Mouse (Mus musculus) neural tube, embryonic 11.5 days (tissue): ENCODE results near the gene Dclre1b. TPM values are rescaled to one million over a fixed set of nuclear protein-coding genes. Genes with fewer than 3 reads are reported as not detected.
"Not testable (repeated sequence)": the region's sequence is repeated elsewhere in the genome, so short reads cannot be mapped to it uniquely, and the experiment has no call there.

Experiments
- ATAC-seq: fragments of 200-750 bp; cut with Nextera tagmentation; 2 replicates; pipeline ENCODE4 v1.8.0; 2017; ENCODE audit warnings: moderate number of reproducible peaks, mild to moderate bottlenecking, moderate TSS enrichment, moderate library complexity; ENCODE audit not compliant: insufficient read depth, low FRiP score, low TSS enrichment
- DNase-seq: peaks from one replicate; pipeline ENCODE4 v3.0.0-alpha.2; 2015; ENCODE audit warnings: low spot score
- H3K27ac ChIP-seq: fragments of 300-500 bp; sonication (generic); 2 replicates; pipeline ENCODE4 v1.5.1; 2014; ENCODE audit warnings: low read depth, mild to moderate bottlenecking, low read length
- H3K27me3 ChIP-seq: fragments of 300-500 bp; sonication (generic); 2 replicates; pipeline ENCODE4 v1.6.1; 2014; ENCODE audit warnings: mild to moderate bottlenecking, low read length, mixed read lengths; ENCODE audit not compliant: control insufficient read depth, insufficient read depth
- H3K36me3 ChIP-seq: fragments of 300-500 bp; sonication (generic); 2 replicates; pipeline ENCODE4 v1.6.1; 2014; ENCODE audit warnings: mild to moderate bottlenecking, low read length, moderate library complexity, mixed read lengths; ENCODE audit not compliant: control insufficient read depth, insufficient read depth
- H3K4me1 ChIP-seq: fragments of 300-500 bp; sonication (generic); 2 replicates; pipeline ENCODE4 v1.6.1; 2014; ENCODE audit warnings: low read length, mixed read lengths; ENCODE audit not compliant: control insufficient read depth, insufficient read depth
- H3K4me2 ChIP-seq: fragments of 300-500 bp; sonication (generic); 2 replicates; pipeline ENCODE4 v1.6.1; 2014; ENCODE audit warnings: low read depth, mild to moderate bottlenecking, moderate library complexity
- H3K4me3 ChIP-seq: fragments of 300-500 bp; sonication (generic); 2 replicates; pipeline ENCODE4 v1.5.1; 2014; ENCODE audit warnings: low read depth, low read length
- H3K9ac ChIP-seq: fragments of 300-500 bp; sonication (generic); 2 replicates; pipeline ENCODE4 v1.6.1; 2014; ENCODE audit warnings: mild to moderate bottlenecking, low read length
- H3K9me3 ChIP-seq: fragments of 300-500 bp; sonication (generic); 2 replicates; pipeline ENCODE4 v1.6.1; 2016; ENCODE audit warnings: low read length; ENCODE audit not compliant: control insufficient read depth
- WGBS: fragments of 180-500 bp; shearing (Covaris S2); extraction: QIAGEN DNeasy Blood & Tissue Kit; methylation state at CpG from one replicate; pipeline ENCODE4 v1.1.7; 2014; 5-methylcytosine and 5-hydroxymethylcytosine counted together
- polyA plus RNA-seq: library from polyadenylated mRNA; unstranded; fragments of >200 nt; fragmentation: Nextera tagmentation; extraction: Ambion mirVana; gene quantifications from 2 replicates; pipeline ENCODE4 v1.2.1, GENCODE M21; 2014

Gene Dclre1b
- polyA plus RNA-seq, 1 experiment from 2014 or later, result 35.9 TPM

GRCm38 (mm10) chr3:103799507-103799906 is 9.7 kb downstream of the Dclre1b start:
- H3K27ac ChIP-seq, result no peak overlapping the region
- DNase-seq (no peak), ATAC-seq (no peak)
- H3K9me3 ChIP-seq, result no peaks in the 10 kb centered on the region
- H3K4me1 ChIP-seq, result no peaks in the 10 kb centered on the region
- H3K4me3 ChIP-seq, result no peak overlapping the region
- H3K27me3 ChIP-seq, result no peaks in the 10 kb centered on the region
- 82% methylated on average over 2 of the region's 2 CpGs for WGBS
- H3K9ac ChIP-seq, result no peak overlapping the region
- no peak overlapping the region for H3K4me2 ChIP-seq
- H3K36me3 ChIP-seq, result peaks cover 8% of the 10 kb centered on the region

GRCm38 (mm10) chr3:103796389-103796788 is 12.9 kb downstream of the Dclre1b start:
- H3K4me2 ChIP-seq, result no peak overlapping the region
- H3K9me3 ChIP-seq, result no peaks in the 10 kb centered on the region
- H3K27me3 ChIP-seq, result no peaks in the 10 kb centered on the region
- H3K4me3 ChIP-seq, result no peak overlapping the region
- H3K36me3 ChIP-seq, result no peaks in the 10 kb centered on the region
- 66% methylated on average over 2 of the region's 2 CpGs for WGBS
- no peak overlapping the region for H3K27ac ChIP-seq
- no peaks in the 10 kb centered on the region for H3K4me1 ChIP-seq
- DNase-seq (no peak), ATAC-seq (no peak)
- no peak overlapping the region for H3K9ac ChIP-seq

GRCm38 (mm10) chr3:103792566-103792965 is 16.7 kb downstream of the Dclre1b start:
- Histone ChIP-seq H3K4me3 (no peak overlapping the region), H3K9me3 (no peaks in the 10 kb centered on the region), H3K4me2 (no peak overlapping the region), H3K36me3 (no peaks in the 10 kb centered on the region), H3K27ac (no peak overlapping the region), H3K9ac (no peak overlapping the region), H3K27me3 (no peaks in the 10 kb centered on the region), H3K4me1 (no peaks in the 10 kb centered on the region)
- no peak for DNase-seq
- WGBS, result 82% methylated on average over 1 of the region's 1 CpGs
- ATAC-seq, result no peak

GRCm38 (mm10) chr3:103792111-103792406 is 17.2 kb downstream of the Dclre1b start:
- not testable (repeated sequence) for H3K4me1 ChIP-seq, DNase-seq, H3K36me3 ChIP-seq, ATAC-seq, H3K4me3 ChIP-seq, H3K9ac ChIP-seq, H3K27me3 ChIP-seq, H3K9me3 ChIP-seq, H3K27ac ChIP-seq
- 73% methylated on average over 5 of the region's 5 CpGs for whole genome bisulfite sequencing
- peak overlapping the region; percentile 72; the same call in 1 of the 2 replicates for H3K4me2 ChIP-seq

- peak; percentile 93 for DNase-seq
Observed at GRCm38 (mm10) chr3:103791230-103792110, 17.8 kb downstream of the Dclre1b start, which contains the start of gene Hipk1. Hipk1 (minus strand) TSS chr3:103791563.

GRCm38 (mm10) chr3:103790346-103791145 is 18.7 kb downstream of the Dclre1b start:
- DNase-seq (peak; percentile 57), ATAC-seq (peak; percentile 76)
- Histone ChIP-seq H3K27me3 (no peaks in the 10 kb centered on the region), H3K4me3 (peak overlapping the region; percentile 98), H3K27ac (peak overlapping the region; percentile 87), H3K9ac (peak overlapping the region; percentile 90), H3K4me2 (peak overlapping the region; percentile 72), H3K36me3 (no peaks in the 10 kb centered on the region), H3K9me3 (no peaks in the 10 kb centered on the region), H3K4me1 (no peaks in the 10 kb centered on the region)
- WGBS, result 1% methylated on average over 56 of the region's 61 CpGs

More at GRCm38 (mm10) chr3:103791230-103792110, 17.8 kb downstream of the Dclre1b start, which contains the start of gene Hipk1:
- WGBS, result 10% methylated on average over 48 of the region's 49 CpGs
- ATAC-seq, result peak; percentile 97
- peak within 1 kb of the TSS; percentile 98 for H3K4me3 ChIP-seq
- H3K4me1 ChIP-seq, result no peaks in the 10 kb centered on the region
- H3K27me3 ChIP-seq, result no peaks in the 10 kb centered on the region
- H3K27ac ChIP-seq, result peak within 1 kb of the TSS; percentile 87
- peak within 1 kb of the TSS; percentile 90 for H3K9ac ChIP-seq
- no peaks in the 10 kb centered on the region for H3K36me3 ChIP-seq
- no peaks in the 10 kb centered on the region for H3K9me3 ChIP-seq
- peak within 1 kb of the TSS; percentile 72 for H3K4me2 ChIP-seq

- H3K9ac ChIP-seq, result peak overlapping the region; percentile 90
- no peak overlapping the region for H3K27ac ChIP-seq
- no peaks in the 10 kb centered on the region for H3K27me3 ChIP-seq
- ATAC-seq, result no peak
- no peaks in the 10 kb centered on the region for H3K9me3 ChIP-seq
- H3K4me1 ChIP-seq, result no peaks in the 10 kb centered on the region
- H3K4me2 ChIP-seq, result peak overlapping the region; percentile 72
- peak overlapping the region; percentile 98 for H3K4me3 ChIP-seq
- no peak for DNase-seq
- no peaks in the 10 kb centered on the region for H3K36me3 ChIP-seq
- WGBS, result 5% methylated on average over 14 of the region's 14 CpGs
Observed at GRCm38 (mm10) chr3:103789891-103790345, 19.3 kb downstream of the Dclre1b start.

GRCm38 (mm10) chr3:103789096-103789495 is 20.1 kb downstream of the Dclre1b start:
- Histone ChIP-seq H3K9ac (no peak overlapping the region), H3K9me3 (no peaks in the 10 kb centered on the region), H3K27me3 (no peaks in the 10 kb centered on the region), H3K27ac (no peak overlapping the region), H3K4me3 (no peak overlapping the region), H3K36me3 (no peaks in the 10 kb centered on the region), H3K4me2 (no peak overlapping the region; the same call in 1 of the 2 replicates), H3K4me1 (no peaks in the 10 kb centered on the region)
- WGBS, result 87% methylated on average over 7 of the region's 7 CpGs
- ATAC-seq (no peak), DNase-seq (no peak)
